Mouse (Mus musculus) stomach, postnatal 0 days (tissue): Measurements from ENCODE around the gene Robo2.

Experiments
- CTCF ChIP-seq: IDR thresholded peaks from 2 replicates; pipeline ENCODE4 v1.5.1; 2016; ENCODE audit warnings: antibody characterized with exemption, low read depth, mild to moderate bottlenecking, moderate library complexity
- EP300 ChIP-seq: optimal IDR thresholded peaks from 2 replicates; pipeline ENCODE3; 2016; ENCODE audit warnings: antibody characterized with exemption

GRCm38 (mm10) chr16:74374540-74374939, 37.1 kb downstream of the Robo2 start:
- TF ChIP-seq EP300: no peak
- TF ChIP-seq CTCF: no peak
